9 mouse cellular contexts compared by ENCODE assay signal in genomic region chr7:135853814-135854324, GRCm38 (mm10).
A peak's percentile ranks its signal among the peaks of the same experiment; 100 is the strongest.
DNase-seq lines count a peak whose midpoint lies in the region; ATAC-seq and TF ChIP-seq lines count a peak whose summit lies in the region.
"Had no signal": no experiment of that assay in that cellular context is flagged by ENCODE, and none has a peak within 500 bp of the region (broad histone marks: within the 10 kb centered on the region; RNA-seq: fewer than 3 reads in every experiment).

No protein-coding gene starts in this region.

- intact Hi-C loops in heart, adult 2 months (cut with DNase I) = loop anchor here (5.0 kb wide), 1 partner anchor 93 kb away; no protein-coding TSS in a partner anchor

- no peaks in the 10 kb centered on the region for H3K36me3 ChIP-seq in heart, embryonic 13.5 days
- no peaks in the 10 kb centered on the region for H3K36me3 ChIP-seq in heart, adult 2 months (ENCODE audit: control insufficient read depth, insufficient read depth, low read length)
- no peaks in the 10 kb centered on the region for H3K36me3 ChIP-seq in ES-E14 (ENCODE audit: control insufficient read depth, insufficient read depth, low read length, poor library complexity, severe bottlenecking)
- no peaks in the 10 kb centered on the region for H3K36me3 ChIP-seq in forebrain, postnatal 0 days (ENCODE audit: insufficient read depth)
- no peaks in the 10 kb centered on the region for H3K36me3 ChIP-seq in liver, embryonic 15.5 days (replicated peaks)

- in situ Hi-C loops in ES-E14 (cut with MboI; ENCODE audit: low sequenced_read_pairs in 2 of 2, unreplicated experiment in 2 of 2) = no loop called here

- no peaks in the 10 kb centered on the region for H3K79me2 ChIP-seq in heart, adult 2 months (replicated peaks; ENCODE audit: control insufficient read depth, insufficient read depth, low read length)

- TF ChIP-seq POLR2A in heart, adult 2 months (IDR thresholded peaks at IDR 0.05; ENCODE audit: insufficient read depth, low read depth, low read length) = no peak

- H3K27ac ChIP-seq in heart, embryonic 13.5 days (replicated peaks) = no peak overlapping the region
- H3K27ac ChIP-seq in heart, adult 2 months = no peak overlapping the region
- H3K27ac ChIP-seq in ES-E14 (ENCODE audit: insufficient read depth, low read depth, low read length, poor library complexity, severe bottlenecking) = no peak overlapping the region
- H3K27ac ChIP-seq in forebrain, postnatal 0 days (ENCODE audit: low read depth, low read length) = no peak overlapping the region
- no peak overlapping the region for H3K27ac ChIP-seq in liver, embryonic 15.5 days (replicated peaks)

- TF ChIP-seq EP300 in heart, adult 2 months (IDR thresholded peaks at IDR 0.05; ENCODE audit: insufficient read depth, low read depth, low read length) = no peak

- ATAC-seq in heart, embryonic 13.5 days (ENCODE audit: extremely low read depth, insufficient number of reproducible peaks, low FRiP score, low TSS enrichment) = no peak
- no peak for ATAC-seq in forebrain, postnatal 0 days
- no peak for ATAC-seq in liver, embryonic 15.5 days (ENCODE audit: insufficient read depth)
- ATAC-seq in frontal cortex, adult (ENCODE audit: low TSS enrichment) = no peak
- no peak for ATAC-seq in CD4-positive, CD25-positive, alpha-beta regulatory T cell, adult 4 months

- H3K9ac ChIP-seq in heart, embryonic 13.5 days = peak overlapping the region; percentile 42; the same call in 1 of the 2 replicates
- no peak overlapping the region for H3K9ac ChIP-seq in heart, adult 2 months (ENCODE audit: low read depth, low read length)
- no peak overlapping the region for H3K9ac ChIP-seq in ES-E14 (ENCODE audit: insufficient read depth, low read depth, low read length, poor library complexity, severe bottlenecking)
- 0 out of 2 replicates have a peak overlapping the region, but pooled peaks have one; percentile 18 for H3K9ac ChIP-seq in forebrain, postnatal 0 days
- H3K9ac ChIP-seq in liver, embryonic 15.5 days = no peak overlapping the region

- H3K9me3 ChIP-seq in heart, embryonic 13.5 days = no peaks in the 10 kb centered on the region
- H3K9me3 ChIP-seq in ES-E14 (ENCODE audit: control insufficient read depth, insufficient read depth, low read depth, low read length) = no peaks in the 10 kb centered on the region
- H3K9me3 ChIP-seq in forebrain, postnatal 0 days (ENCODE audit: low read length) = no peaks in the 10 kb centered on the region
- H3K9me3 ChIP-seq in liver, embryonic 15.5 days (replicated peaks) = no peaks in the 10 kb centered on the region

- peak overlapping the region; percentile 38 for H3K4me3 ChIP-seq in heart, embryonic 13.5 days
- no peak overlapping the region for H3K4me3 ChIP-seq in heart, adult 2 months
- peak overlapping the region; percentile 3 to 20; a peak in 1 of 4 replicates for H3K4me3 ChIP-seq in ES-E14 (ENCODE audit: insufficient read depth in 1 of 2, low read depth in 1 of 2, low read length in 2 of 2, poor library complexity in 1 of 2, severe bottlenecking in 1 of 2)
- peak overlapping the region; percentile 27 for H3K4me3 ChIP-seq in forebrain, postnatal 0 days (ENCODE audit: low read depth, low read length)
- H3K4me3 ChIP-seq in liver, embryonic 15.5 days (replicated peaks) = no peak overlapping the region

- no peak for DNase-seq in heart, adult 2 months
- DNase-seq in ES-E14 (ENCODE audit: low read depth, low spot score) = no peak
- DNase-seq in forebrain, postnatal 0 days = peak; percentile 32
- DNase-seq in right cerebral cortex, adult 2 months (ENCODE audit: low spot score in 2 of 2) = no peak
- DNase-seq: heart, postnatal 36 days had no signal

- H3K4me2 ChIP-seq in heart, embryonic 13.5 days = peak overlapping the region; percentile 66
- peak overlapping the region; percentile 51 for H3K4me2 ChIP-seq in forebrain, postnatal 0 days (ENCODE audit: low read depth)
- 0 out of 2 replicates have a peak overlapping the region, but pooled peaks have one; percentile 15 for H3K4me2 ChIP-seq in liver, embryonic 15.5 days

- H3K27me3 ChIP-seq in heart, embryonic 13.5 days (replicated peaks) = peaks cover 78% of the 10 kb centered on the region
- H3K27me3 ChIP-seq in heart, adult 2 months (ENCODE audit: control insufficient read depth, insufficient read depth, low read length) = no peaks in the 10 kb centered on the region
- H3K27me3 ChIP-seq in forebrain, postnatal 0 days (ENCODE audit: insufficient read depth, low read length) = peaks cover 15% of the 10 kb centered on the region
- peaks cover 89% of the 10 kb centered on the region for H3K27me3 ChIP-seq in liver, embryonic 15.5 days

- peaks cover 10% of the 10 kb centered on the region; the same call in 1 of the 2 replicates for H3K4me1 ChIP-seq in heart, embryonic 13.5 days
- no peaks in the 10 kb centered on the region for H3K4me1 ChIP-seq in heart, adult 2 months (ENCODE audit: control insufficient read depth, insufficient read depth, low read length)
- no peaks in the 10 kb centered on the region for H3K4me1 ChIP-seq in ES-E14 (ENCODE audit: control insufficient read depth in 2 of 2, insufficient read depth in 2 of 2, low read length in 2 of 2, poor library complexity in 1 of 2)
- no peaks in the 10 kb centered on the region for H3K4me1 ChIP-seq in forebrain, postnatal 0 days (ENCODE audit: insufficient read depth)
- no peaks in the 10 kb centered on the region for H3K4me1 ChIP-seq in liver, embryonic 15.5 days (replicated peaks)

- no peak for TF ChIP-seq CTCF in heart, adult 2 months (IDR thresholded peaks at IDR 0.05)
- TF ChIP-seq CTCF in forebrain, postnatal 0 days (IDR thresholded peaks at IDR 0.05; ENCODE audit: low read depth) = no peak

- 27% methylated on average over 10 of the region's 10 CpGs for WGBS in heart, embryonic 13.5 days
- 47% methylated on average over 10 of the region's 10 CpGs for WGBS in heart, adult 2 months
- 2% methylated on average over 10 of the region's 10 CpGs for WGBS in forebrain, postnatal 0 days
- 25% methylated on average over 10 of the region's 10 CpGs for WGBS in liver, embryonic 15.5 days (ENCODE audit: insufficient replicate concordance)

TF ChIP-seq in ES-E14, 5 proteins besides CTCF, POLR2A, EP300 and RAD21:
- TF ChIP-seq ZNF384 (IDR thresholded peaks at IDR 0.05; ENCODE audit: low read depth, low read length) (no peak), CHD2 (IDR thresholded peaks at IDR 0.05; ENCODE audit: low read depth, low read length) (no peak), ZC3H11A (IDR thresholded peaks at IDR 0.05; ENCODE audit: borderline replicate concordance, low read depth, low read length) (no peak), HCFC1 (IDR thresholded peaks at IDR 0.05; ENCODE audit: borderline replicate concordance, insufficient read depth, low read length) (no peak), MAFK (IDR thresholded peaks at IDR 0.05; ENCODE audit: insufficient read depth, low read depth, low read length) (no peak)

Comparison
In these comparisons a context has a peak if more than half of its experiments do, and no peak if none do; other contexts are left out.
1. H3K4me3 ChIP-seq: peak in heart, embryonic 13.5 days (single experiment), ES-E14 (2 of 2) and forebrain, postnatal 0 days (single experiment); none in heart, adult 2 months (single experiment) and liver, embryonic 15.5 days (single experiment).
2. H3K9ac ChIP-seq: peak in heart, embryonic 13.5 days (single experiment) and forebrain, postnatal 0 days (single experiment); none in heart, adult 2 months (single experiment), ES-E14 (single experiment) and liver, embryonic 15.5 days (single experiment).
3. H3K4me2 ChIP-seq: peak in every context shown above with its lines; median percentile 66 in heart, embryonic 13.5 days; 51 in forebrain, postnatal 0 days; 15 in liver, embryonic 15.5 days.